Mouse (Mus musculus) cerebellum, postnatal 4 days (tissue): Measurements from ENCODE around the gene Ttc30b.
"Not testable (repeated sequence)": the region's sequence is repeated elsewhere in the genome, so short reads cannot be mapped to it uniquely, and the experiment has no call there.

Source experiments
- DNase-seq, 2 experiments: peaks; one replicate each; pipeline ENCODE4 v3.0.0; 2022; ENCODE audit warnings: low spot score in 2 of 2, mixed read lengths in 1 of 2

Ttc30b gene

DNA sequence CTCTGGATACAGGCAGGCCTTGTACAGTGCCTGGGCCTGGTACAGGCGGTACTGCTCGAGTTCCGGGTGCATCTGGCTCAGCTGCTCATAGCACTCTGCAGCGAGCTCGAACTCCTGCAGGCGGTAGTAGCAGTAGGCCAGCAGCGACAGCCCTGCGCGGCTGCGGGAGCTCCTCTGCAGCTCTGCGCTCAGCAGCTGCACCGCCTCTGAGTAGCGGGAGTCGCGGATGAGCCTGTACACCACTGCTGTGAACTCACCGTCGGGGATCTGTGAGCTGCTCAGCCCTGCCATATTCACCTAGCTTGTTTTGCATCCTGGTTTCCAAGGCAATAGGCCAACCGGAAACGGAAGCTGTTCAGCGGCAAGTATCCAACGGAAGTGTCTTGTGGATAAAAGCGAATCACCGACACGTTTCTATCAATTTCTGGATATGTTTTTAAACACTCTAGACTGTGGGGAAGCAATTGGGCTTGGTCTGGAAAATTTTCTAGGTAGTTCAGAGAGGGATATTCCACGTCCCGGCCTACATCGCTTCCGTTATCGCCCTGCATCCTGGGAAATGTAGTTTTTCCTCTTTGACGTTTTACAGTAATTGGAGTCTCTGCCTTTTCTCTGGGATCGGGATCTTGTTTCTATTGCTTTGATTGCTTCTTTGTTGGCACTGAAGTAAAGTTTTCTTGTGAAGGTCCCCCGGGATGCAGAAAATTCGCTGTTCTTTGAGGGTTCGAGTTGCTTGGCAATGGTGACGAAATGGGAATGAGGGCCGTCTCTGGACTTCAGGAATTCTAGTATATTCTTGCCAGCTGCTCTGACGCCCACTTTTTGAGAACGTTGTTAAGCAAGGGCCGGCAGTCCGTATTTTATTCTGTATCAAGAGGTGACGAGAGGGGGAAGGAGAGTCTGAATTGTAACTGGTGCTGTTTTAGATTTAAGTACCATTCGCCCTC, at the start of gene Ttc30b:
Gene Ttc30b (minus strand): TSS at position 469 of the 947 bp plus-strand sequence.
- peak in 1 of 2 experiments; percentile 69 for DNase-seq

DNA sequence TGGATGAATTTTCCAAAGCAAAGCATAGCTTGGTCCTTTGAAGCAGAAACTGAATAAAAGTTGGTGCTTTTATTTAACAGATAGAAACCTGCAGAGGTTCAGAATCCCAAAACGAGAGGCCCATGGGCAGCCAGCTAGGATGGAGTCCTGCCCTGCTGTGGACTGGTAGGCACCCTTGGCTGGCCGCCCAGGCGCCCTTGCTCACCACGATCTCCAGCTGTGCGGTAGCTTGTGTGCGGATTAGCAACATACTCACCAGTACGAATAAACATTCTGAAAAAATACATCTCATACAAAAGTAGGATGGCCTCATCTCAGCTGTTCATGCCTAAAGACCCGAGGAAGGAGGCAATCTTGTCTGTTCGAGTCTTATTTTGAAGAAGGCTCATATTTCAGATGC, 49.4 kb upstream of the Ttc30b start:
- DNase-seq: no peak

DNA sequence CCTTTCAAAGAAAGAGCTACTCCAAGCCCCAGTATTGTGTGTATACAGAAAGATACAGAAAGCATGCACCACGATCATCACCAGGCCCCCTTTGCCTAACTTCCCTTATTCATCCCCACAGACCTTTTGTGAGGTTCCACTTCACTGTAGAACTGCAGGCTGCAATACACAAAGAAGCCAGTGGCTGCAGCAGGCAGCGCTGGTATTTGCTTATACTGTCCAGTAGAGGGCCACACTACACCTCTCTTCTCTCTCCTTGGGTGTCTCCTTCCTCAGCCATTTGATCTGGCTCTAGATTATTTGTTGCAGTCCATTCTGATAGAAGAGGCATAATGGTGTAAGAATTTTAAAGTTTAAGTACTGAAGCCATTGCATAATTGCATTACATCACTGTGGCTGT, 46.7 kb upstream of the Ttc30b start:
- peak; percentile 46 to 68 for DNase-seq

DNA sequence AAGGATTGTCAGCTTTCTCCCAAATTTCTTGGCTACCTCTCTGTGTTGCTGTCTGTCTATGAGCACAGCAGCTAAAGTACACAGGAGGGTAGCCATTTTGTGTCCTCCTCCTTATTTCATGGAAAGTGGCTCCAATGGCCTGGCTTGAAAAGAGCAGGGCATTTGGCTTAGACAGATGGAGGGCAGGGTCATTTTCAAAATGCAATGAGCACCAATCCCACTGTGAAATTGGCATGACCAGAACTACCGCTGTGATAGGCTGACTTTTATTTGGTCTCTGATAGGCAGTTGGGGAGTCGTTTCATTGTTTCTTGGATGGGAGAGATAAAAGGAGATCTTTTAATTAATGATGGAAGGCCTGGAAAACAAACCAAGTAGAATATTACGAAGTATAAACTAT, 45.5 kb upstream of the Ttc30b start:
- DNase-seq: peak; percentile 14 to 45

DNA sequence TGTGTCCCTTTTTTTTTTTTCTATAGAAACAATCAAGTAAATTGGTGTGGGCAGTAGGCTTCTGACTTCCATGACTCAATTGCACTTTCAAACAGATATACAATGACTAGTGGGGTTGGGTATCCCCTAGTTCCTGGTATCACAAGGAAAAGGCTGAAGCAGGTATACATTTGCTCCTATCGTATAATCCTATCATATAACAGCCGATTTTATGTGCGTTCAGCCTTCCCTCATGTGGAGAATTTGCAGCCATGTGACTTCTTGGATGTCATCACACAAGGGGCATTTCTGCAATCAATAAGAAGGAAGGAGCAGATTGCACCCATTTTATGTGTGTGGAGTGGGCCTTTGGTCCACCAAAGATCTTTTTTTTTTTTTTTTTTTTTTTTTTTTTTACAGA, 44.7 kb upstream of the Ttc30b start:
- no peak for DNase-seq

DNA sequence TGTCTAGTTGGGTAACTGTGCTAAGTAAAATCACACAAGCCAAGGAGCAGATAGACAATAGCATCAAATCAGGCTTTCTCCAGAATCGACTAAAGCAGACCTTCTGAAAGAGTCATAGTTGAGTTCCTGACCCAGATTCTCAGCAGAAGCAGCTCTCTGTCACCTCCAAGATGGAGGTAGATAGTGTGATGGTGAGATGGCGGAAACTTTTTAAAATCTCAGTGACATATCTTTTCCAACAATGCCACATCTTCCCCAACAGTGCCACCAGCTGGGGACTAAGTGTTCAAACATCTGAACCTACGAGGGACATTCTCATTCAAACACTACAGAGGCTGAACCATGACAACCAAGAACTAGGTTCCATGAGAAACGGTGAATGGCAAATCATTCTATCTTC, 44.2 kb upstream of the Ttc30b start:
- no peak for DNase-seq

DNA sequence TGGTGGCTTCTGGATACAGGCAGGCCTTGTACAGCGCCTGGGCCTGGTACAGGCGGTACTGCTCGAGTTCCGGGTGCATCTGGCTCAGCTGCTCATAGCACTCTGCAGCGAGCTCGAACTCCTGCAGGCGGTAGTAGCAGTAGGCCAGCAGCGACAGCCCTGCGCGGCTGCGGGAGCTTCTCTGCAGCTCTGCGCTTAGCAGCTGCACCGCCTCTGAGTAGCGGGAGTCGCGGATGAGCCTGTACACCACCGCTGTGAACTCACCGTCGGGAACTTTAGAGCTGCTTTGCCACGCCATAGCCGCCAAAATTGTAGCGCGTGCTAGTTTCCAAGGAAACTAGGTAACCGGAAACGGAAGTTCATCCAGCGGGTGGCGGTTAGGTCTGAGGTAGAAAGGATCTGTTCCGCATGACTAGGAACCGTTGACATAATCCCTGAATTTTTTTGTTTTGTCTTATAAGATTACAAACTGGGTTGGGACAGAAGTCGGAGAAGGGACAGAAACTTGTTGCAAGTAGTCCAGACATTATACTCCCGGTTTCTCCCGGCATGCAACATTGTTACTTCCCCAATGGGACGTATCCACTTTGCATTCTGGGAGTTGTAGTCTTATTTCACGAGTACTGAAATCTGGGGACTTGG, 43.2 kb upstream of the Ttc30b start, which contains the start of gene Ttc30a1:
Gene Ttc30a1 (minus strand): TSS at position 528 of the 642 bp plus-strand sequence.
- DNase-seq: peak in 1 of 2 experiments; percentile 69

DNA sequence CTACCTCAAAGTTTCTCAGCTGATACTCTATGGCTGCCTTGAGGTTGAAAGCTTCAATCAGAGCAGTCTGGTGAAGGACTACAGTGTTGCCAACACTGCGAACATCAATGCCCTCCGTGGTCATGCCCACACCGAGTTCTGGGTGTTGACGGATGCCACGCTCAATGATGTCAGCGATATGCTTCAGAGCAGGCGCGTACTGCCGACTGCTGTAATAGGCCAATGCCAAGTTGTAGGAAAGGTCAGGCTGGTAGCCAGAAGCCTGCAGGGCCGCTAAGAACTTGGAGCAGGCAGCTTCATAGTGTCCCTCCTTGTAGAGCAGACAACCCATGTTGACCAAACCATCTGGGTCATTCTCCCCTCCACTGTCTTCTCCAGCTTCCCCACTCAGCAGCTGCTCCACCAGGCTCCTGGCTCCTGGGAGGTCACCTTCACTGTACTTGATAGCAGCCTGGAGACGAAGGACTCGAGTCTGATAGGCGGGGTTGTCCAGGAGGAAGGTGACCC, 42.6 kb upstream of the Ttc30b start:
- DNase-seq: not testable (repeated sequence)

DNA sequence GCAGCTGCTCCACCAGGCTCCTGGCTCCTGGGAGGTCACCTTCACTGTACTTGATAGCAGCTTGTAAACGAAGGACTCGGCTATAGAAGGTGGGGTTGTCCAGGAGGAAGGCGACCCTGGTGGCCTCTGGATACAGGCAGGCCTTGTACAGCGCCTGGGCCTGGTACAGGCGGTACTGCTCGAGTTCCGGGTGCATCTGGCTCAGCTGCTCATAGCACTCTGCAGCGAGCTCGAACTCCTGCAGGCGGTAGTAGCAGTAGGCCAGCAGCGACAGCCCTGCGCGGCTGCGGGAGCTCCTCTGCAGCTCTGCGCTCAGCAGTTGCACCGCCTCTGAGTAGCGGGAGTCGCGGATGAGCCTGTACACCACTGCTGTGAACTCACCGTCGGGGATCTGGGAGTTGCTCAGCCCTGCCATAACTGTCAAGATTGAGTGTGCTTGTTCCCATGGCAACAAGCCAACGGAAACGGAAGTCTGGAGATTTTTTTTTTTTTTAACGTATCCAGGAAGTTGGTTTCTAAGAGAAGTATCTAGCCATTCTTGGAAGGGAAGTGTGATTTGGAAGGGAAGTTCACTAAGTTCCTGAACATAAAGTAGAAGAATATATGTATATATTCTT, 39.5 kb upstream of the Ttc30b start, which contains the start of gene Ttc30a2:
Gene Ttc30a2 (minus strand): TSS at position 419 of the 617 bp plus-strand sequence.
- not testable (repeated sequence) for DNase-seq

DNA sequence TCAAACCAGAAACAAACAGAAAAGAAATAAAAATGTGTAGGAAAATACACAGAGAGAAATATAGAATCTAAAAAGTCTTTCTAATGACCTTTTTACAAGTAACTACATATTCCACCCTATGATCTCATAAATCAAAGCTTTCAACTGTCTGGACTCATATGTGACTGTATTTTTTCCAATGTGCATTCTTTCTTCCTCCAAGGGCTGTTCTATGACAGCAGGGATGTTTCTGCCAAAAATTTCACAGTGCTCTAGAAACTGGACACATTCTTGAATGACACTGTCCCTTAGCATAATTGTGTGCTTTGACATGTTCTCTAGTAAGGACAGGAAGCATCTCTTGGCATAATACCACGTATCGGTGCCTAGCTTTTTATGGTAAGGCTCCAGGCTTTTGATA, 37.7 kb upstream of the Ttc30b start:
- DNase-seq: not testable (repeated sequence)

DNA sequence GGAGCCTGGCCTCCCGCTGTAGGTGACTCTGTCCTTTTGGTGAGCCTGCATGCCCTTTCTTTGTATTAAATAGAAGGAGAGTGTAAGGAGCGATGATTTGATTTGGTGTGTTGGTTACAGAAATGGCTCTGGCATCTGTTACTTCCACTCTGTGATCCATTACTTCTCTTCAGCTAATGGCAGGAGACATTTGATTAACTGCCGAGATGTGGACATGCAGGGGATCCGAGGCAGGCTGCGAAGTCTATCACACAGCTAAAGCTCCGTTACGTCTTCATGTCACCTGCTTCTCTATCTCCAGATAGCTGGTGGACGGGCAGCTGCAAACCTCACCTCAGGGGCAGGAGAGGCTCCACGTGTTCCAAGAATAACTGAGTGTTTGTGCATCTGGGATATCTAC, 35.7 kb upstream of the Ttc30b start:
- no peak for DNase-seq

DNA sequence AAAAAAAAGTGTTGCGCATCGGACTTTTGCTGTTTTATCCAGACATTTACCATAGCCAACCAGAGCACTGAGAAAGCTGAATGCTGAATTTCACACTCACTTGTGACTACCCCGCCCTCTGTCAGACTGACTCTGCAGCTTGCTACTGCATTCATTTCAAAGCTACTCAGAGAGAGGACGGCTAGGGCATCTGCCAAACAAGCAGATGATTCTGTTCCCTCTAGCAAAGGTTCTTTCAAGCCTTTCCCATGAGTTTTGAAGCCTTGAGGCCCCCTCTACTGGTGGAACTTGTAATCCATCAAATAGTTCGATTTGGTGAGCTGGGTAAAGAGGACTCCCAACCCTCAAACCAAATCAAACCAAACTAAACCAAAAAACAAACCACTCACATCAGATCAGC, 26.6 kb upstream of the Ttc30b start:
- peak in 1 of 2 experiments; percentile 70 for DNase-seq

DNA sequence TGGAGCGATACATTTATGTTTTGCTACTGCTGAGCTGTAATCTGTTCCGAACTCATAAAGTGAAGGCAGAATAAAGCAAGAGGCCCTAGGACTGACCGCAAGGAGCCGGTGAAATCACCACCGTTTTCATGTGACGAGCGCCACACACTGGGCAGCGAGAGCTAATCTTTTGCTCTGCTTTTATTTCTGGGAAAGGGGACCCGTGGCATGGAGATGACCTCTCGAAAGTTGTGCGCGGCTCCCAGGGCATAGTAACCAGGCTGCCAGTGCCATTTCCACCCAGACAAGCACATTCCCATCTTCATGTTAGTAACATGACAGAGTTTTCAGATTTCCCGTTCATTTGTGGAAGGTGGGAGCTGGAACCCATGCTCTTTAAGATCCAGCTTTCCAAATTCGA, 26.1 kb upstream of the Ttc30b start:
- DNase-seq: peak; percentile 43 to 69

DNA sequence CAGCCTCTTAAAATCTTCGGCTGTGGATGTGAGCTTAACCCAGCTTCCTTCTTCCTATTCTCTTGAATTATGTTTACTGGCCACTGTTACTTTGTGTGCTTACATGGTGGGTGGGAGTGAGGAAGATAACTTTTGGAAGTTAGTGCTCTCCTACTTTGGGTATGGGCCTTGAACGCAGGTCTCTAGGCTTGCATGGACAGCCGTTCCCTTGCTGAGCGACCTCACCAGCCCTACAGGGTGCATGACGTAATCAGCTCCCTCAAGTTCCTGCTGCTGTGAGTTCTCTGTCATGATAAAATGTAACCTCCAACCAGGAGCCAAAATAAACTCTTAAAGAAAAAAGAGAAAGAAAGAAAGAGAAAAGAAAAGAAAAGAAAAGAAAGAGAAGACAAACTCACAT, 25.7 kb upstream of the Ttc30b start:
- DNase-seq: no peak

DNA sequence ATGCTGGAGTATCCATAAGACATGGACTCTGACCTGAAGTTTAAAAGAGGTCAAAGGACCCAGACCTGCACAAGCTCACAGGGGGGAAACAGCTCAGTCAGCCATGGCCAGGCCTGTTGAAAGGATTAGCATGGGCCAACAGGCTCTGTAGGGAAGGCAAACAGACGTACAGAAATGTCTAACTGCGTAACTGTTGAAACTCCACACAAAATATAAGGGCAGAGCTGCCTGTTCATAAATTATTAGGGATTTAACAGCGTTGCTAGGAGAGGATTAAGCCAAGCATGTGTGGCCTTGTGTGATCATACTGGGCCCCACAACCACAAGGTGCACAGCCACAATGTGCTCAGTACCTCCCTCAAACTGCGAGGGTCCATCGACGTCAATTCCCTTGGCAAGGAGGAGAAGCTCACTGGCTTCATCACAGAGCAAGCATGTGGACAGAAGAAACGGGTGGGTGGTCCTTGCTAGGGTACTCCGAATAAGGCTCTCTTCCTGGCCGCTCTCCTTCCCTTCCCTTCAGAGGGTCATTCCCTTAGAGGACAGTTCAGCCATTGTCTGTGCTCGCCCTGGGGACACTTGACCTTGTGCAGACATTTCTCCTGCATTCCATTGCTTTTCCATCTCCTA, 24.9 kb upstream of the Ttc30b start:
- DNase-seq: no peak

DNA sequence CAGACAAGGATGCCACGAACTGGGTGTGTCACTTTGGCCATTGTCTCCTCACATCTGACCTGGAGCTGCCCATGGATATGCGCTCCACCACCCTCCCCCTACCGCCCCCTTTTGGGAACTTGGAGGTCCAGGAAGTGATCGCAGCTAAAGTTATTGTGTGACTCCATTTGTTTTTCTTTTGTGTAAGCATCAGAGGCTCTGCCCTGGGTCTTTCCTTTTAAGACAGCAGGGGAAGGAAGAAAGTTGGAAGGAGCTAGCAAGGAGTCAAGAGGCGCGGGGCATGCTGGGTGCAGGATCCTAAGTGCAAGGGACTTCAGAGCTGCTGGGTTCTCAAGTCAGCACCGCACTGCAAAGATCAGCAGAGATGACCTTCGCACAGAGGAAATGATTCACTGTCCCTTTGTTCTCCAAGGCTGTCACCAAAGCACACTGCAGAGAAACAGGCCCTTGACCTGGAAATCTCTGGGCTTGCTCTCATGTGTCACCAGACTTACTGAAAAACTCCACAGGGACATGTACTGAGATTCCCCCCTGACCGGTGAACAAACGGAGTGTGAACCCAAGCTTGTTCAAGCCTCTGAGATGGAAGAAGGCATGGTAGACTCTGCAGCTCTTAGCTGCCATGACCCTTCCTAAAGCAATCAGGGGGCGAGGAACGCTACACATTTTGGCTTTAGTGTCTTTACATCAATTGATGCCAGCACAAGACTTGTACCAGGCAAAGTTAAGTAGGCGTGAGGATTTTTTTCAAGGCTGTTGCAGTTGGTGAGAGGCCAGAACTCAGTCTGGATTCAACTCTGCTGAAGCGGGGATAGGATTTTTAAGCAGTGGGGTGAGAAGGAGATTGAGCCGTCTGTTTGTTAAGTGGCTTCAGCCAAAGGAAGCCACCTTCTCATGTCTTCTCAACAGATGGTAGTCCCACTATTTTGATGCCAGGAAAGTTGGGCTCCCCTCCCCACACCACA, 22.3 kb upstream of the Ttc30b start:
- DNase-seq: no peak

DNA sequence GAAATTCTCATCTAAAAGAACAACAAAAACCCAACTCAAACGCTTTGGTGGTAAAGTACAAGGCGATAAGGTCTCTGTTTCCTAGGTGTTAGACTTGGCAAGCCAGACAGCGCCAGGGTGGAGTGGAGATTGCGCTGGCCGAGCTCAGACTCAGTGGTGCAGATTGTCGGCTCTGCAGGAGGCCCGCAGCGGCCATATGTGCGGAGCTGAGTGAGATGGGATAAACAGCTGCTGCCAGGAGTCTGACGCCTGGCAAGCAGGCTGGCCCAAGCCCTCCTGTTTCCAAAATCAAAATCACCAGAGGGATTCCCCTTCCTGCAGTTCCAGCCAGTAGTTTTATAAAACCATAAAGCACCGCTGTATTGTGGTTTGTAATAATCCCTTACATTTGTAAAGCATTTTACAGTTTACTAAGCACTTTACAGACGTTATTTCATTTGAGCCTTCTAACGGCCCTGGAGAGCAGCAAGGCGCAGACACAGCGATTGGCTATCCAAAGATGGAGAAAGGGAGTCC, 21.5 kb upstream of the Ttc30b start:
- DNase-seq: peak in 1 of 2 experiments; percentile 68

DNA sequence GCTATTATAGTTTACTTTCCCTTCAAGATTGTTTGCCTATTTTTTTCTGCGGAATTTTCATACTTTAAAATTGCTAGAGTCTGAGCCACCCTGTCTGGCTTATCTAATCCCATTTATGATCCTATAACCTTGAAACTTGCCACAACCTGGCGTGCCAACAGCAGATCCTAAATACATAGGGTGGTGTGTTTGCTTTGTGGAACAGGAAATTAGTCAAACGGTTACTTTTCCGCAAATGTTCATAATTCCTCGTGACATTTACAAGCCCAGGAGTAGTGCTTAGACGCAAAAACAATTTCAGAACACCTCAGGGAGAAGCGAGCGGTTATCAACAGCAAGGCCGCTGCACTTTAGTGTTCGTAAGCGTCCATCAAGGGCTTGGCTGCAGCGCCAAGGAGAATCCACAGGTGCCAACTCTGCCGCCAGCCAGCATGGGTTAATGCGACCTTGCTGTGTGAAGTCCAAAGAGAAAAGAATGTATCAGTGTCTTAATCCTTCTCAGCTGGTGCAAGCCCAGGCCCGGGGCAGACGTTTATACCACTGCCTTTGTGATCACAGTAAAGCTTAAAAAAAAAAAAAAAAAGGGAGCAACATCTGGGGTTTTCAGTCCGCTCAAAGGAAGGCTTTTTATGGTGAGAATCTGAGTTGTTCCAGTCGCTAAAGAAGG, 20.9 kb upstream of the Ttc30b start:
- peak in 1 of 2 experiments; percentile 43 for DNase-seq

DNA sequence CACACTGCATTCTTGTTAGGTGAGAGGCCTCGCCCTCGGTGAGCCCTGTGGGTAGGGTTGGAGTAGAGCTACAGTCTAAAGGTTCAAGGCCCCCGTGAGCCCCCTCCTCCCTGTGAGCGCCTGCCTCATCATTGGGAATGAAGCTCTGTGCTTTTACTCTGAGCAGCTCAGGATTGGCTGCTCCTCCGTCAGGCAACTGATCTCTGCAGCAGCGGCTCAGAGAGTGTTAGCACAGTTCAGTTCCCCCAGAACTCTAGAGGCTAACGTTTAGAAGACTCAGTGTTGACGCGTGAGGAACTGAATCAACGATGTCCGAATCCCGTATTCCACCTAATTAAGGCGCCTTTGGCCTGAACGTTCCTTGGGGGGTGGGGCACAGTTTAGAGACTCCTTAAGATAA, 17.3 kb upstream of the Ttc30b start:
- DNase-seq: no peak

DNA sequence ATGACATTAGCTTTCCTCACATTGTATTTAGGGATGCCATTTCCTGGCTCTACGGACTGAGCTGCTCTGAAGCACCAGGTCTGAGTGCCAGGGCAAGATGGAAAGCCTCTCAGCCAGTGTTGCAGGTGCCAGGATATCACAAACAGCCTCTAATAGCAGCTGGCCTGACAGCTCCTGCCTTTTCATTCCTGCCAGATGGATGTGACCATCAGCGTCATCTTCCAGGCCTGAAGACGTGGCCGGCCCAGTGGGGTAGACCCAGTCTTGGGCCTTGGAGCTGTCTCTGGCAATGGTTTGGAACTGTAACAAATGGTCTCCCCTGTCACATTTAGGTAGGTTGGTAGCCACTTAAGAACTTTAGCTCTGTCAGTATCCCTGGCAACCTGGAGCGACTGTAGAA, 14.9 kb upstream of the Ttc30b start:
- no peak for DNase-seq
